13 mouse cellular contexts compared by ENCODE assay signal in genomic region chr2:104283401-104283955, GRCm38 (mm10).
"Had no signal": no experiment of that assay in that cellular context is flagged by ENCODE, and none has a peak within 500 bp of the region (broad histone marks: within the 10 kb centered on the region; RNA-seq: fewer than 3 reads in every experiment).

No protein-coding gene starts in this region.

- H3K9ac ChIP-seq: limb, embryonic 15.5 days; liver, embryonic 12.5 days; lung, embryonic 14.5 days; neural tube, embryonic 12.5 days had no signal

- DNase-seq: kidney, adult 9 months; kidney, postnatal 36 days; lung, embryonic 14.5 days; lung, postnatal 10 days; lung, postnatal 4 days; thymus, postnatal 4 days had no signal

- ATAC-seq: liver, embryonic 12.5 days had no signal

- H3K9me3 ChIP-seq: limb, embryonic 15.5 days; liver, embryonic 12.5 days; midbrain, embryonic 10.5 days; neural tube, embryonic 12.5 days had no signal

- H3K36me3 ChIP-seq: limb, embryonic 15.5 days; liver, embryonic 12.5 days; midbrain, embryonic 10.5 days; neural tube, embryonic 12.5 days had no signal

- H3K4me1 ChIP-seq: limb, embryonic 15.5 days; liver, embryonic 12.5 days; neural tube, embryonic 12.5 days had no signal

- H3K27ac ChIP-seq: kidney, postnatal 0 days; limb, embryonic 15.5 days; liver, embryonic 12.5 days; midbrain, embryonic 10.5 days; neural tube, embryonic 12.5 days; stomach, postnatal 0 days had no signal

- H3K4me2 ChIP-seq: limb, embryonic 15.5 days; liver, embryonic 12.5 days; lung, embryonic 14.5 days; neural tube, embryonic 12.5 days had no signal

- H3K27me3 ChIP-seq: limb, embryonic 15.5 days; liver, embryonic 12.5 days; neural tube, embryonic 12.5 days had no signal

- H3K4me3 ChIP-seq: limb, embryonic 15.5 days; liver, embryonic 12.5 days; midbrain, embryonic 10.5 days; myocyte; neural tube, embryonic 12.5 days had no signal
